Mouse (Mus musculus) intestine, postnatal 0 days (tissue): Measurements from ENCODE around the gene Mkln1. TPM values are rescaled to one million over a fixed set of nuclear protein-coding genes. Genes with fewer than 3 reads are reported as not detected.

ENCODE experiments used
- ATAC-seq: fragments of 200-750 bp; cut with Nextera tagmentation; 2 replicates; pipeline ENCODE4 v1.8.0; 2017; ENCODE audit warnings: mild to moderate bottlenecking, moderate TSS enrichment, moderate library complexity
- H3K27ac ChIP-seq: fragments of 300-500 bp; sonication (generic); 2 replicates; pipeline ENCODE4 v1.5.1; 2014; ENCODE audit warnings: mild to moderate bottlenecking, low read depth, low read length, moderate library complexity
- H3K27me3 ChIP-seq: fragments of 300-500 bp; sonication (generic); replicated peaks from 2 replicates; pipeline ENCODE4 v1.6.1; 2014; ENCODE audit warnings: low read length, mixed read lengths; ENCODE audit not compliant: control insufficient read depth, insufficient read depth
- H3K36me3 ChIP-seq: fragments of 300-500 bp; sonication (generic); 2 replicates; pipeline ENCODE4 v1.6.1; 2014; ENCODE audit warnings: mild to moderate bottlenecking, moderate library complexity; ENCODE audit not compliant: control insufficient read depth, insufficient read depth
- H3K4me1 ChIP-seq: fragments of 300-500 bp; sonication (generic); replicated peaks from 2 replicates; pipeline ENCODE4 v1.6.1; 2014; ENCODE audit warnings: antibody characterized with exemption, low read length, mixed read lengths; ENCODE audit not compliant: control insufficient read depth, insufficient read depth
- H3K4me2 ChIP-seq: fragments of 300-500 bp; sonication (generic); replicated peaks from 2 replicates; pipeline ENCODE4 v1.6.1; 2014; ENCODE audit warnings: low read depth, mild to moderate bottlenecking, moderate library complexity
- H3K4me3 ChIP-seq: fragments of 300-500 bp; sonication (generic); 2 replicates; pipeline ENCODE4 v1.5.1; 2014; ENCODE audit warnings: low read depth, low read length
- H3K9ac ChIP-seq: fragments of 300-500 bp; sonication (generic); 2 replicates; pipeline ENCODE4 v1.6.1; 2014; ENCODE audit warnings: mild to moderate bottlenecking, low read depth, low read length
- H3K9me3 ChIP-seq: fragments of 300-500 bp; sonication (generic); 2 replicates; pipeline ENCODE4 v1.6.1; 2016; ENCODE audit warnings: mixed run types; ENCODE audit not compliant: control insufficient read depth
- CTCF ChIP-seq: sonication (generic); IDR thresholded peaks from 2 replicates; pipeline ENCODE4 v1.5.1; 2016; ENCODE audit warnings: low read depth, mild to moderate bottlenecking, control low read depth, antibody characterized with exemption, moderate library complexity
- WGBS: fragments of 180-500 bp; shearing (Covaris S2); extraction: QIAGEN DNeasy Blood & Tissue Kit; methylation state at CpG from one replicate; pipeline ENCODE4 v1.1.7; 2014; 5-methylcytosine and 5-hydroxymethylcytosine counted together
- polyA plus RNA-seq: library from polyadenylated mRNA; unstranded; fragments of >200 nt; fragmentation: Nextera tagmentation; extraction: Ambion mirVana; gene quantifications from 2 replicates; pipeline ENCODE4 v1.2.1, GENCODE M21; 2015

Gene Mkln1
- polyA plus RNA-seq, 1 experiment from 2014 or later: 109 TPM

- WGBS: 94% methylated on average over 2 of the region's 2 CpGs
- Histone ChIP-seq H3K27me3 (no peaks in the 10 kb centered on the region), H3K36me3 (peaks cover 13% of the 10 kb centered on the region), H3K4me1 (no peaks in the 10 kb centered on the region), H3K9ac (no peak overlapping the region), H3K4me3 (no peak overlapping the region), H3K27ac (no peak overlapping the region), H3K9me3 (no peaks in the 10 kb centered on the region), H3K4me2 (no peak overlapping the region)
- TF ChIP-seq CTCF: no peak
- no peak for ATAC-seq
These were observed 96.7 kb downstream of the Mkln1 start for GRCm38 (mm10) chr6:31495122-31495731.

- Histone ChIP-seq H3K27ac (no peak overlapping the region), H3K4me2 (no peak overlapping the region), H3K36me3 (peaks cover 7% of the 10 kb centered on the region), H3K4me1 (no peaks in the 10 kb centered on the region), H3K9ac (no peak overlapping the region), H3K27me3 (no peaks in the 10 kb centered on the region), H3K9me3 (no peaks in the 10 kb centered on the region), H3K4me3 (no peak overlapping the region)
- no peak for TF ChIP-seq CTCF
- 94% methylated on average over 2 of the region's 2 CpGs for WGBS
- no peak for ATAC-seq
These were observed 97.7 kb downstream of the Mkln1 start for GRCm38 (mm10) chr6:31496227-31496626.

DNA sequence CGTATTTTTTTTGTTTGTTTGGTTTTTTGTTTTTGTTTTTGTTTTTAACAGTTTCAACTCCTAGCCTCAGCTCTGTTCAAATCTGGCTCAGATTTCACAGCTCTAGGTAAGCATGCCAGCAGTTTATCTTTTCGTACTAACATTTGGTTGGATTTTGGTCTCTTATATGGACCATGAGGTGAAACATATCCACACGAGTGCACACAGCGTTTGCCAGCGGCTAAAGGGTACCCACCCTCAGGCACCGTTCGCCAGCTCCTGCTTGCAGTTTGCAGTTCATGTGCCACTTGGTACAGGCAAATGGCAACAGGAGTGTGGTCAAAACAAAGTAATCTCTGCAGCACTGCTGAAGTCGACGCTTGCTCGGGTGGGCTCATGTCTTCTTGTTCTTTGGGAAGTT, 101.3 kb downstream of the Mkln1 start:
- peaks cover 29% of the 10 kb centered on the region for H3K36me3 ChIP-seq
- H3K4me2 ChIP-seq: no peak overlapping the region
- H3K9me3 ChIP-seq: no peaks in the 10 kb centered on the region
- TF ChIP-seq CTCF: no peak
- H3K9ac ChIP-seq: no peak overlapping the region
- ATAC-seq: no peak
- H3K27ac ChIP-seq: no peak overlapping the region
- 82% methylated on average over 10 of the region's 10 CpGs for WGBS
- H3K27me3 ChIP-seq: no peaks in the 10 kb centered on the region
- no peaks in the 10 kb centered on the region for H3K4me1 ChIP-seq
- no peak overlapping the region for H3K4me3 ChIP-seq

DNA sequence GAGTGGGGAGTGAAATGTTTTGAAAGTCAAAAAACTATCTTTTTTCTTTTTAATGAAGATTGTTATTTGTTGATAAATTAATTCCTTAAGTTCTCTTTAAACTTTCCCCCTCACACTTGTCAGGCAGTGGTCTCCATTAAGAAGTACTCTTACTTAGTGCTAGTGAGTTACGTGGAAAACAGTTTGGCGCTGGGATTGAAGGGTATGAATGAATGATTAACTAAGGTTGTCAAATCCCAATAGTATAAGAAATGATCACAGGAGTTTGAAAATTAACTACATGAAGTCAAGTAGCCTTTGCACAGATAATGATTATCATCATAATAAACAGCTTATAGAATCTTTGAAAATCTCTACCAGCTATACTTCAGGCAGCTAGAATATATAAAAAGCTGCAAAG, 101.7 kb downstream of the Mkln1 start:
- TF ChIP-seq CTCF: no peak
- H3K27ac ChIP-seq: no peak overlapping the region
- no peaks in the 10 kb centered on the region for H3K4me1 ChIP-seq
- ATAC-seq: no peak
- WGBS: 72% methylated on average over 2 of the region's 2 CpGs
- H3K9ac ChIP-seq: no peak overlapping the region
- H3K27me3 ChIP-seq: no peaks in the 10 kb centered on the region
- peaks cover 29% of the 10 kb centered on the region for H3K36me3 ChIP-seq
- no peak overlapping the region for H3K4me3 ChIP-seq
- H3K4me2 ChIP-seq: no peak overlapping the region
- H3K9me3 ChIP-seq: no peaks in the 10 kb centered on the region

- Histone ChIP-seq H3K4me1 (no peaks in the 10 kb centered on the region), H3K9ac (no peak overlapping the region), H3K4me3 (no peak overlapping the region), H3K4me2 (no peak overlapping the region), H3K27ac (no peak overlapping the region), H3K9me3 (no peaks in the 10 kb centered on the region), H3K36me3 (peaks cover 29% of the 10 kb centered on the region), H3K27me3 (no peaks in the 10 kb centered on the region)
- no peak for ATAC-seq
- TF ChIP-seq CTCF: no peak
These were observed 102.2 kb downstream of the Mkln1 start for GRCm38 (mm10) chr6:31500691-31501090.

- Histone ChIP-seq H3K9me3 (no peaks in the 10 kb centered on the region), H3K4me1 (no peaks in the 10 kb centered on the region), H3K27ac (no peak overlapping the region), H3K36me3 (peaks cover 31% of the 10 kb centered on the region), H3K4me2 (no peak overlapping the region), H3K4me3 (no peak overlapping the region), H3K27me3 (no peaks in the 10 kb centered on the region), H3K9ac (no peak overlapping the region)
- no peak for TF ChIP-seq CTCF
- no peak for ATAC-seq
- 96% methylated on average over 2 of the region's 2 CpGs for WGBS
These were observed 104.1 kb downstream of the Mkln1 start for GRCm38 (mm10) chr6:31502614-31503013.

GRCm38 (mm10) chr6:31513726-31514125, 115.2 kb downstream of the Mkln1 start:
- H3K9me3 ChIP-seq: no peaks in the 10 kb centered on the region
- no peak overlapping the region for H3K27ac ChIP-seq
- 0 out of 2 replicates have a peak, but pooled peaks cover 17% of the 10 kb centered on the region for H3K36me3 ChIP-seq
- H3K4me3 ChIP-seq: no peak overlapping the region
- no peaks in the 10 kb centered on the region for H3K4me1 ChIP-seq
- H3K27me3 ChIP-seq: no peaks in the 10 kb centered on the region
- no peak for TF ChIP-seq CTCF
- H3K9ac ChIP-seq: no peak overlapping the region
- no peak overlapping the region for H3K4me2 ChIP-seq
- 54% methylated on average over 6 of the region's 6 CpGs for WGBS
- no peak for ATAC-seq
